Mouse (Mus musculus): Measurements from ENCODE around the gene Bpifb2. TPM values are rescaled to one million over a fixed set of nuclear protein-coding genes. Genes with fewer than 3 reads are reported as not detected.
A peak's percentile ranks its signal among the peaks of the same experiment; 100 is the strongest.
"Not testable (repeated sequence)": the region's sequence is repeated elsewhere in the genome, so short reads cannot be mapped to it uniquely, and the experiment has no call there.

The Bpifb2 gene
- not detected for total RNA-seq (2021)

GRCm38 (mm10) chr2:153874745-153875144 lies at the start of gene Bpifb2:
Gene Bpifb2, plus strand, starts transcription at chr2:153875045.
- intact Hi-C loops (cut with DNase I): no loop called here
- no peak for DNase-seq

- intact Hi-C loops (cut with DNase I); DNase-seq: not testable (repeated sequence)
Observed at GRCm38 (mm10) chr2:153825900-153826299, 48.9 kb upstream of the Bpifb2 start.

- intact Hi-C loops (cut with DNase I): no loop called here
Observed at GRCm38 (mm10) chr2:153827171-153827830, 47.5 kb upstream of the Bpifb2 start.

GRCm38 (mm10) chr2:153828704-153829103 lies 46.1 kb upstream of the Bpifb2 start:
- DNase-seq: no peak
- intact Hi-C loops (cut with DNase I): no loop called here

More at GRCm38 (mm10) chr2:153827171-153827830, 47.5 kb upstream of the Bpifb2 start:
- DNase-seq: no peak

- intact Hi-C loops (cut with DNase I): no loop called here
- no peak for DNase-seq
Observed at GRCm38 (mm10) chr2:153833291-153833690, 41.6 kb upstream of the Bpifb2 start.

- intact Hi-C loops (cut with DNase I): no loop called here
- DNase-seq: no peak
Observed at GRCm38 (mm10) chr2:153842854-153843253, 32.0 kb upstream of the Bpifb2 start.

GRCm38 (mm10) chr2:153848389-153848788 lies 26.5 kb upstream of the Bpifb2 start:
- DNase-seq: no peak
- intact Hi-C loops (cut with DNase I): no loop called here

GRCm38 (mm10) chr2:153850351-153851029 lies 24.4 kb upstream of the Bpifb2 start:
- intact Hi-C loops (cut with DNase I): loop anchor here (1.0 to 5.0 kb wide), 4 partner anchors 43 to 182 kb away; no protein-coding TSS in a partner anchor

GRCm38 (mm10) chr2:153851030-153851360 lies 23.9 kb upstream of the Bpifb2 start:
- peak; percentile 59 to 75 for DNase-seq
- intact Hi-C loops (cut with DNase I): loop anchor here (2.0 to 5.0 kb wide), 3 partner anchors 44 to 182 kb away; no protein-coding TSS in a partner anchor

More at GRCm38 (mm10) chr2:153850351-153851029, 24.4 kb upstream of the Bpifb2 start:
- DNase-seq: no peak

- no peak for DNase-seq
- intact Hi-C loops (cut with DNase I): loop anchor here (5.0 kb wide), 1 partner anchor 46 kb away; no protein-coding TSS in a partner anchor
Observed at GRCm38 (mm10) chr2:153853544-153853943, 21.3 kb upstream of the Bpifb2 start.

- intact Hi-C loops (cut with DNase I): no loop called here
- no peak for DNase-seq
Observed at GRCm38 (mm10) chr2:153859581-153859980, 15.3 kb upstream of the Bpifb2 start.

- intact Hi-C loops (cut with DNase I): no loop called here
- DNase-seq: no peak
Observed at GRCm38 (mm10) chr2:153860315-153860714, 14.5 kb upstream of the Bpifb2 start.

GRCm38 (mm10) chr2:153860715-153861114 lies 14.1 kb upstream of the Bpifb2 start:
- DNase-seq: no peak
- intact Hi-C loops (cut with DNase I): no loop called here

GRCm38 (mm10) chr2:153861960-153862359 lies 12.9 kb upstream of the Bpifb2 start:
- DNase-seq: no peak

GRCm38 (mm10) chr2:153870984-153871383 lies 3.9 kb upstream of the Bpifb2 start, which contains the start of gene Sun5:
Gene Sun5, minus strand, starts transcription at chr2:153871084.
- intact Hi-C loops (cut with DNase I): no loop called here
- no peak for DNase-seq

More at GRCm38 (mm10) chr2:153861960-153862359, 12.9 kb upstream of the Bpifb2 start:
- intact Hi-C loops (cut with DNase I): no loop called here

GRCm38 (mm10) chr2:153899111-153899510 lies 24.3 kb downstream of the Bpifb2 start:
- intact Hi-C loops (cut with DNase I): no loop called here
- no peak for DNase-seq

GRCm38 (mm10) chr2:153900088-153900487 lies 25.2 kb downstream of the Bpifb2 start, which contains the start of gene Bpifb6:
Gene Bpifb6, plus strand, starts transcription at chr2:153900388.
- intact Hi-C loops (cut with DNase I): no loop called here
- DNase-seq: no peak

- intact Hi-C loops (cut with DNase I): no loop called here
- DNase-seq: no peak
Observed at GRCm38 (mm10) chr2:153902726-153903125, 27.9 kb downstream of the Bpifb2 start.

- DNase-seq: no peak
- intact Hi-C loops (cut with DNase I): no loop called here
Observed at GRCm38 (mm10) chr2:153906626-153907025, 31.8 kb downstream of the Bpifb2 start.

- DNase-seq: peak; percentile 58 to 68
- intact Hi-C loops (cut with DNase I): no loop called here
Observed at GRCm38 (mm10) chr2:153914151-153914550, 39.3 kb downstream of the Bpifb2 start.

- intact Hi-C loops (cut with DNase I): no loop called here
Observed at GRCm38 (mm10) chr2:153917930-153918329, 43.1 kb downstream of the Bpifb2 start, which contains the start of gene Bpifb3. Gene Bpifb3, plus strand, starts transcription at chr2:153918230.

GRCm38 (mm10) chr2:153921246-153921645 lies 46.4 kb downstream of the Bpifb2 start:
- no peak for DNase-seq
- intact Hi-C loops (cut with DNase I): no loop called here

More at GRCm38 (mm10) chr2:153917930-153918329, 43.1 kb downstream of the Bpifb2 start, which contains the start of gene Bpifb3:
- DNase-seq: no peak
